Mouse (Mus musculus): Measurements from ENCODE around the gene Rbbp4. TPM values are rescaled to one million over a fixed set of nuclear protein-coding genes. Genes with fewer than 3 reads are reported as not detected.

Rbbp4 gene
- total RNA-seq (2021), result 100 to 1,000 TPM; 124 to 134 TPM

- DNase-seq (ENCODE audit: extremely low spot score in 1 of 2, low spot score in 2 of 2), result peak; percentile 98 to 99
- intact Hi-C loops (cut with DNase I), result no loop called here
Measured at GRCm38 (mm10) chr4:129335216-129336074, at the start of gene Rbbp4, which contains the start of gene Zbtb8os. Gene Rbbp4 (minus strand): TSS chr4:129335370. Gene Zbtb8os (plus strand): TSS chr4:129335695.

DNA sequence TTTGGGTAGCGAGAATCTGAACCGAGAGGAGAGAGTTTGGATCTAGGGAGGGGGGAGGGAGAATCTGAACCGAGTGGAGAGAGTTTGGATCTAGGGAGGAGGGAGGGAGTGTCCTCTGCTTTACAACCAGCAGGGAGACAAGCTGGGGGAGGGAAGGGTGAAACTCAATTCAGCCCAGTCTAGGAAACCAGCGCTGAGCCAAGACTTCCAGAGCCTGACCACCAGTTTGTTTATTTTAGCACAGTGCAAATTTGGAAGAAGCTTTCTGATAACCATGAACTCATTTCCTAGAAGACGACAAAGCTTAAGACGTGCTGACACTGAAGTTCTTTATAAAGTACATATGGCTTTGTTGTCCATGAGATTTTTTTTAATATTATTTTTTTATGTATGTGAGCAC, 49.3 kb upstream of the Rbbp4 start:
- DNase-seq (ENCODE audit: extremely low spot score in 1 of 2, low spot score in 2 of 2), result peak in 1 of 2 experiments; percentile 52

GRCm38 (mm10) chr4:129383586-129383985, 48.4 kb upstream of the Rbbp4 start:
- intact Hi-C loops (cut with DNase I), result no loop called here
- DNase-seq (ENCODE audit: extremely low spot score in 1 of 2, low spot score in 2 of 2), result no peak

More for the DNA sequence above, 49.3 kb upstream of the Rbbp4 start:
- intact Hi-C loops (cut with DNase I), result no loop called here

DNA sequence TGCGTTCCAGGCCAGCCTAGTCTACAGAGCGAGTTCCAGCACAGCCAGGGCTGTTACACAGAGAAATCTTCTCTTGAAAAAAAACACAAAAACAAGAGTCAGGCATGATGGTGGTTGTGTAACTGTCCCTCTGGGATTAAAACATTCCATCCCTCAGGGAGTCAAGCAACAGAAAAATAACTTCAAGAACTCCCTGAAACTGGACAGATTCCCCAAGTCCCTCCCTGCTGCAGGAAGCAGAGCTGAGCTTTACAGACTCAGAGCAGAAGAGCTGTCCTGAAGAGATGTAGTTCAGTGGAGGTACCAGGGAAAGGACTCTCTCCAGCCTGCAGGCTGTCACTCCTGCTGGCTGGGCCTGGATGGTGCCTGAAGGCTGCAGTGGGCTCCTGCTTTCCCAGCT, 47.3 kb upstream of the Rbbp4 start:
- intact Hi-C loops (cut with DNase I), result no loop called here
- no peak for DNase-seq (ENCODE audit: extremely low spot score in 1 of 2, low spot score in 2 of 2)

GRCm38 (mm10) chr4:129382029-129382428, 46.9 kb upstream of the Rbbp4 start:
- DNase-seq (ENCODE audit: extremely low spot score in 1 of 2, low spot score in 2 of 2), result no peak
- intact Hi-C loops (cut with DNase I), result no loop called here

GRCm38 (mm10) chr4:129381148-129381547, 46.0 kb upstream of the Rbbp4 start:
- intact Hi-C loops (cut with DNase I), result no loop called here
- no peak for DNase-seq (ENCODE audit: extremely low spot score in 1 of 2, low spot score in 2 of 2)

- no peak for DNase-seq (ENCODE audit: extremely low spot score in 1 of 2, low spot score in 2 of 2)
- intact Hi-C loops (cut with DNase I), result no loop called here
Measured at GRCm38 (mm10) chr4:129379805-129380204, 44.6 kb upstream of the Rbbp4 start.

DNA sequence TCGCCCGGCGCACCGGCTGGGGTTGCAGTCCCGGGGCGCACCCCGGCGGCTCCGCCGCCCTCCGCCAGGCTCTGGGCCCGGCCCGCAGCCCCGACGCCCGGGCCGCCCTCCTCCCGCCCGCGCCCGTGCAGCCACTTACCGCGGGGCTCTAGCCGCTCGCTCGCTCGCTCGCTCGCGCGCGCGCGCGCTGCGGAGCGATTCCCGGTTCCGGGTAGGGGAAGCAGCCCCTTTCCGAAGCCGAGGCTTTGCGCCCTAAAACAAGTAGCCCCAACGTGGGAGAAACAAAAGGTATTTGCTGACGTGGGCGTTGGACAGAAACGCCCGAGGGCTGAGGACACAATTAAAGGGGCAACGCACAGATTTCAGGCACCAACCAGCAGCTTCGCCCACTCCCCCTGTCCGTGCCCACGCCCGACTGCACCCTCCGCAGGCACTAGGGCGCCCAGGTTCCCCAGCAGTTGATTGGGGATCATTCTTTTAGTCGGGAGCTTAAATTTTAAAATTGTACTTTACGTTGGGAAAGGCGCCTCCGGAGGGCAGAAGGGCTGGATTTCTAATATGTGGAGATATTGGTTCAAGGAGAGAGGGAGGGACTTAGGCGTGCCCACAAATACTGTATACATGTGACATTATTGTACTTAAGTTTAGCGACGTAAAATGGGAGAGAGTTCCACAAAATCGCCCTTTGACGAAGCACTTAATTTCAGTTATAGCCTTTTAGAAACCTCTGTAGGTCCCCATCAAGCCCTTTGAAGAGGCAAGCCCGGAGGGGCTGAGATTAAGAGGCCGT, 42.6 kb upstream of the Rbbp4 start, which contains the start of gene Zbtb8a:
Gene Zbtb8a (minus strand): TSS at position 516 of the 790 bp plus-strand sequence.
- intact Hi-C loops (cut with DNase I), result no loop called here
- DNase-seq (ENCODE audit: extremely low spot score in 1 of 2, low spot score in 2 of 2), result peak; percentile 34 to 61

GRCm38 (mm10) chr4:129376961-129377545, 41.9 kb upstream of the Rbbp4 start:
- intact Hi-C loops (cut with DNase I), result no loop called here
- DNase-seq (ENCODE audit: extremely low spot score in 1 of 2, low spot score in 2 of 2), result peak; percentile 21 to 56

- intact Hi-C loops (cut with DNase I), result no loop called here
- no peak for DNase-seq (ENCODE audit: extremely low spot score in 1 of 2, low spot score in 2 of 2)
Measured at GRCm38 (mm10) chr4:129375821-129376220, 40.7 kb upstream of the Rbbp4 start.

DNA sequence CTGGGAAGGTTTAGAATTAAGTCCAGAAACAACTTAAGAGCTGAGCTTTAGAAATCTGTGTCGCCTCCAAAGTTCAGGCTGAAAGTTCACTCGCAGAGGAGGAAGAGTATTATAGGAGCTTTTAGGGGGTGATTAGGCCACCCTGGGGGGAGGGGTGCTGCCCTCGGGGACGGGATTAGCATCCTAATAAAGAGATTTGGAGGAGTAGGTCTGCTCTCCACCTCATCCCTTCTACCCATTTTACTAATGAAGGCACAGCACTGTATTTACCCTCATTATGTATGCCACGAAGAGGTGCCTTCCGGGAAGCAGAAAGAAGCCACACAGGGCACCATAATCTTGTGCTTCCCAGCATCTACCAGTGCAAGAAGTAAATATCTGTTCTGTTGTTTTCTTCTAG, 39.8 kb upstream of the Rbbp4 start:
- intact Hi-C loops (cut with DNase I), result no loop called here

GRCm38 (mm10) chr4:129374219-129374755, 39.1 kb upstream of the Rbbp4 start:
- intact Hi-C loops (cut with DNase I), result no loop called here
- DNase-seq (ENCODE audit: extremely low spot score in 1 of 2, low spot score in 2 of 2), result no peak

More for the DNA sequence above, 39.8 kb upstream of the Rbbp4 start:
- no peak for DNase-seq (ENCODE audit: extremely low spot score in 1 of 2, low spot score in 2 of 2)

DNA sequence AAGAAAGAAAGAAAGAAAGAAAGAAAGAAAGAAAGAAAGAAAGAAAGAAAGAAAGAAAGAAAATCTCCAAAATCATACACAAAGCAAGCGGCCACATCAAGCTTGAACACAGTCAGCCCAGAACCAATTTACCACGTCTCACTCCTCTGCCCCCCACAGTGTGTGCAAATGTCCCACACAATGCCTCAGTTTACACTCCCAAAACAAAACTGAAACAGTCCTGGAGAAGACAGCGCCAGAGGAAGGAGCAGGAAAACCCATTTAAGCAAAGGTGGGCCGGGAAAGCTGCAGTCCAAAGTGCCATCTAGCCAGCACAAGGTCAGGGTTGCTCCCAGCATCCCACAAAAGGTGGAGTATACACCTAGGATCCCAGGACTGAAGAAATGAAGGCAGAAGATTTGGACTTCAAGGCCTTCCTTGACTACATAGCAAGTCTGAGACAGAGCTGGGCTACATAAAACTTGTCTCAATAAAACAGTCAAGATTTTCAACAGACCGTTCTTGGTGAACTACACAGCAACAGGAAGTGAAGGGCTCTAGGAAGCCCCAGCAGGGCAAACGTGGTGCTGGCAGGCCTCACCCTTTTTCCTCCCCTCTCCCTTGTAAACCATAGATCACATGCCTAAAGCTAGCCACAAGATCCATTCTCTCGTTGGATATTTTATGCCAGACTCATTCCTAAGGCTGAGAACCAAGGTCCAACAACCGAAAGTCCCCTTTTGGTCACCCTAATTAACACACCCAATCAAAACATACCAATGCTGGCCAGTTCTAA, 38.2 kb upstream of the Rbbp4 start:
- intact Hi-C loops (cut with DNase I), result no loop called here
- no peak for DNase-seq (ENCODE audit: extremely low spot score in 1 of 2, low spot score in 2 of 2)

- intact Hi-C loops (cut with DNase I), result no loop called here
- DNase-seq (ENCODE audit: extremely low spot score in 1 of 2, low spot score in 2 of 2), result no peak
Measured at GRCm38 (mm10) chr4:129371391-129371790, 36.2 kb upstream of the Rbbp4 start.

- intact Hi-C loops (cut with DNase I), result no loop called here
- DNase-seq (ENCODE audit: extremely low spot score in 1 of 2, low spot score in 2 of 2), result no peak
Measured at GRCm38 (mm10) chr4:129365224-129365623, 30.1 kb upstream of the Rbbp4 start.

DNA sequence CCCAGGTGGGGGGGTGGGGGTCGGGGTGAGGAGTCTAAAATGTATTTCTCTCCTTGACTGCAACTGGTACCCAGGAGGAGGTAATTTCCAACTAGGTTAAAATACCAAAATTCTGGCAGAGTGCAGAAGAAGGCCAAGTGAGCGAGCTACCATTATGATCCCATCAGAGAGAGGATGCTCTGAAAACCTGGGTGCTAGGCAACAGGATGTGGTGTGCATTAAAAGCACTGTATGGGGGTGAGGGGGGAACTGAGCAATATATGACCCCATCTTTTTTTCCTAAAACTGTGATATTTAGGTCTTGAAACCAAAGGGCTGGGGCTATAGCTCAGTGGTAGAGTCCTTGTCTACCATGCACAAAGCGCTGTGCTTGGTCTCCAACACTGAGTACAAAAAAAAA, 29.2 kb upstream of the Rbbp4 start:
- DNase-seq (ENCODE audit: extremely low spot score in 1 of 2, low spot score in 2 of 2), result no peak
- intact Hi-C loops (cut with DNase I), result no loop called here

GRCm38 (mm10) chr4:129363463-129363862, 28.3 kb upstream of the Rbbp4 start:
- no peak for DNase-seq (ENCODE audit: extremely low spot score in 1 of 2, low spot score in 2 of 2)
- intact Hi-C loops (cut with DNase I), result no loop called here

DNA sequence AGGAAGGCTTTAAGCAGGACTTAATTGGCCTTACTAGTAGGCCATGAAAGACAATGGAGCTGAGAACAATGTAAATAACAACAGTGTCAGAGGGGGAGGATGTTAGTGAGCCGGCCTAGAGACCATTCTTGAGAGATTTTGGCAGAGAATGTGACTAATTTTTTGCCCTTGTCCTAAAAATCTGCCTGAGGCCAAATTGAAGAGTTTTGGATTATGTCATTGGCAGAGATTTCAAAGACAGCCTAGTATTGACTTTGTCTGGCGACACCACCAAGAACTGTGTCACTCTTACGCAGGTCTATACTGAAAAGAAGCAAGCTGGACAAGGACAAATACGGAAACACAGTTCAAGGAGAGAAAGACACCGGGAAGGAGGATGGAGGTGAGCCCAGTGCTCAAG, 27.6 kb upstream of the Rbbp4 start:
- intact Hi-C loops (cut with DNase I), result no loop called here
- DNase-seq (ENCODE audit: extremely low spot score in 1 of 2, low spot score in 2 of 2), result no peak

Data from left cerebral cortex, postnatal 10 days (tissue).